Mouse (Mus musculus) Muller cell, postnatal 12 days (primary cell): ENCODE measurements at regions not wholly inside any gene's neighbourhood (a gene's known extent, or its start where the extent isn't known, plus 50 kb on each side); places are given as distances from the start of the nearest gene placed in this dataset.

ENCODE experiments used
- DNase-seq: peaks from one replicate; pipeline ENCODE4 v3.0.0-alpha.2; 2015; ENCODE audit errors: inconsistent ontology term

- no peak for DNase-seq
Observed at GRCm38 (mm10) chr1:151263372-151263771, 53.4 kb downstream of the Gm47996 start.

GRCm38 (mm10) chr1:151263830-151264229 lies 53.9 kb downstream of the Gm47996 start:
- DNase-seq, result no peak

GRCm38 (mm10) chr1:151264789-151265188 lies 54.9 kb downstream of the Gm47996 start:
- DNase-seq, result peak; percentile 7

- DNase-seq, result no peak
Observed at GRCm38 (mm10) chr1:151265590-151265989, 55.7 kb downstream of the Gm47996 start.

GRCm38 (mm10) chr1:151266703-151267102 lies 56.8 kb downstream of the Gm47996 start:
- DNase-seq, result no peak

- DNase-seq, result no peak
Observed at GRCm38 (mm10) chr1:151270691-151271090, 60.8 kb downstream of the Gm47996 start.

GRCm38 (mm10) chr1:151274306-151274705 lies 64.4 kb downstream of the Gm47996 start:
- no peak for DNase-seq

- DNase-seq, result no peak
Observed at GRCm38 (mm10) chr1:151275581-151275980, 65.7 kb downstream of the Gm47996 start.

- no peak for DNase-seq
Observed at GRCm38 (mm10) chr1:151279955-151280354, 64.3 kb upstream of the Ivns1abp start.

- no peak for DNase-seq
Observed at GRCm38 (mm10) chr1:151285045-151285444, 59.2 kb upstream of the Ivns1abp start.

GRCm38 (mm10) chr1:151287451-151287850 lies 56.8 kb upstream of the Ivns1abp start:
- DNase-seq, result no peak

GRCm38 (mm10) chr1:151289061-151289460 lies 55.2 kb upstream of the Ivns1abp start:
- DNase-seq, result no peak

- no peak for DNase-seq
Observed at GRCm38 (mm10) chr1:151289493-151290258, 54.6 kb upstream of the Ivns1abp start.

- no peak for DNase-seq
Observed at GRCm38 (mm10) chr1:151293311-151294050, 50.8 kb upstream of the Ivns1abp start.
